Mouse (Mus musculus) CH12.LX (cell line): ENCODE data around the gene Lman1l. TPM values are rescaled to one million over a fixed set of nuclear protein-coding genes. Genes with fewer than 3 reads are reported as not detected.

ENCODE experiments used
- DNase-seq: peaks from one replicate; pipeline ENCODE4 v3.0.0-alpha.2; 2013; ENCODE audit errors: extremely low read depth
- H3K27ac ChIP-seq: 2 replicates; pipeline ENCODE4 v1.5.1; 2012; ENCODE audit warnings: low read depth, mild to moderate bottlenecking, control low read depth, moderate library complexity; ENCODE audit not compliant: insufficient read depth
- H3K27me3 ChIP-seq: replicated peaks from 2 replicates; pipeline ENCODE3; 2012; ENCODE audit warnings: inconsistent platforms
- H3K36me3 ChIP-seq, 2 experiments: replicated peaks in 1 of 2; 2 replicates each; pipeline versions ENCODE3 to v1.6.1; 2012; ENCODE audit warnings: inconsistent platforms in 1 of 2, low read length in 1 of 2, mild to moderate bottlenecking in 1 of 2, mixed read lengths in 1 of 2, moderate library complexity in 1 of 2; ENCODE audit not compliant: control insufficient read depth in 1 of 2, insufficient read depth in 1 of 2
- H3K4me1 ChIP-seq, 2 experiments: 2 replicates each; pipeline ENCODE4 v1.6.1; 2012; ENCODE audit warnings: inconsistent platforms in 1 of 2, moderate library complexity in 1 of 2; ENCODE audit not compliant: insufficient read depth in 2 of 2, control insufficient read depth in 1 of 2
- H3K4me2 ChIP-seq: 2 replicates; pipeline ENCODE4 v1.6.1; 2012; ENCODE audit warnings: low read depth, mild to moderate bottlenecking, control low read depth; ENCODE audit not compliant: poor library complexity, insufficient read depth, severe bottlenecking
- H3K4me3 ChIP-seq, 3 experiments: fragments of 150-350 bp in 1 of 3; sonication (generic) in 1 of 3; replicated peaks in 1 of 3; 2 replicates each; pipeline versions ENCODE3 to v1.5.1; 2011 to 2012; ENCODE audit warnings: low read depth in 2 of 3, low read length in 2 of 3, mild to moderate bottlenecking in 2 of 3, moderate library complexity in 2 of 3, control low read depth in 1 of 3, improper control_type of control experiment in 1 of 3, inconsistent platforms in 1 of 3, mixed read lengths in 1 of 3; ENCODE audit not compliant: poor library complexity in 1 of 3
- H3K79me2 ChIP-seq: replicated peaks from 2 replicates; pipeline ENCODE4 v1.6.1; 2012; ENCODE audit warnings: mild to moderate bottlenecking, moderate library complexity; ENCODE audit not compliant: control insufficient read depth, poor library complexity, insufficient read depth, severe bottlenecking; ENCODE audit errors: extremely low read depth
- H3K9ac ChIP-seq: 2 replicates; pipeline ENCODE4 v1.6.1; 2012; ENCODE audit warnings: low read depth, mild to moderate bottlenecking, control low read depth, moderate library complexity; ENCODE audit not compliant: insufficient read depth
- H3K9me3 ChIP-seq: replicated peaks from 2 replicates; pipeline ENCODE3; 2012; ENCODE audit warnings: low read length, inconsistent platforms, mixed read lengths
- BHLHE40 ChIP-seq: IDR thresholded peaks from 2 replicates; pipeline ENCODE4 v1.6.1; 2011; ENCODE audit warnings: mild to moderate bottlenecking, low read depth, low read length, improper control_type of control experiment
- CHD1 ChIP-seq: IDR thresholded peaks from 2 replicates; pipeline ENCODE4 v1.6.1; 2012; ENCODE audit warnings: low read depth, low read length, improper control_type of control experiment, inconsistent platforms
- CHD2 ChIP-seq: IDR thresholded peaks from 2 replicates; pipeline ENCODE4 v1.6.1; 2011; ENCODE audit warnings: low read length, improper control_type of control experiment
- E2F4 ChIP-seq: IDR thresholded peaks from 2 replicates; pipeline ENCODE4 v1.6.1; 2011; ENCODE audit warnings: low read depth, low read length, improper control_type of control experiment; ENCODE audit not compliant: insufficient replicate concordance
- ELF1 ChIP-seq: IDR thresholded peaks from 2 replicates; pipeline ENCODE4 v1.6.1; 2014; ENCODE audit warnings: low read depth, mild to moderate bottlenecking, inconsistent platforms, low read length, improper control_type of control experiment
- EP300 ChIP-seq: IDR thresholded peaks from 2 replicates; pipeline ENCODE4 v1.6.1; 2011; ENCODE audit warnings: low read length, improper control_type of control experiment
- ETS1 ChIP-seq: conservative IDR thresholded peaks from 2 replicates; pipeline ENCODE4 v1.6.1; 2012; ENCODE audit warnings: low read depth, mild to moderate bottlenecking, inconsistent platforms, low read length, improper control_type of control experiment, moderate library complexity
- HCFC1 ChIP-seq: IDR thresholded peaks from 2 replicates; pipeline ENCODE4 v1.6.1; 2012; ENCODE audit warnings: low read depth, mild to moderate bottlenecking, inconsistent platforms, low read length, improper control_type of control experiment
- JUN ChIP-seq: IDR thresholded peaks from 2 replicates; pipeline ENCODE4 v1.6.1; 2011; ENCODE audit warnings: low read depth, mild to moderate bottlenecking, low read length, improper control_type of control experiment, moderate library complexity; ENCODE audit not compliant: insufficient read depth
- KAT2A ChIP-seq: IDR thresholded peaks from 2 replicates; pipeline ENCODE4 v1.6.1; 2012; ENCODE audit warnings: low read length, improper control_type of control experiment, inconsistent platforms; ENCODE audit not compliant: insufficient replicate concordance
- MAX ChIP-seq: IDR thresholded peaks from 2 replicates; pipeline ENCODE4 v1.6.1; 2011; ENCODE audit warnings: low read length, improper control_type of control experiment
- MEF2A ChIP-seq: IDR thresholded peaks from 2 replicates; pipeline ENCODE4 v1.6.1; 2014; ENCODE audit warnings: low read depth, mild to moderate bottlenecking, inconsistent platforms, low read length, improper control_type of control experiment, borderline replicate concordance
- MXI1 ChIP-seq: IDR thresholded peaks from 2 replicates; pipeline ENCODE4 v1.6.1; 2011; ENCODE audit warnings: mild to moderate bottlenecking, low read depth, low read length, improper control_type of control experiment
- MYC ChIP-seq: IDR thresholded peaks from 2 replicates; pipeline ENCODE4 v1.6.1; 2011; ENCODE audit warnings: low read depth, mild to moderate bottlenecking, improper control_type of control experiment, low read length
- NELFE ChIP-seq: IDR thresholded peaks from 2 replicates; pipeline ENCODE4 v1.6.1; 2011; ENCODE audit warnings: low read depth, low read length, improper control_type of control experiment
- NRF1 ChIP-seq: IDR thresholded peaks from 2 replicates; pipeline ENCODE4 v1.6.1; 2014; ENCODE audit warnings: low read depth, mild to moderate bottlenecking, inconsistent platforms, low read length, improper control_type of control experiment, moderate library complexity
- PAX5 ChIP-seq: IDR thresholded peaks from 2 replicates; pipeline ENCODE4 v1.6.1; 2012; ENCODE audit warnings: low read length, inconsistent platforms, mixed read lengths
- POLR2A ChIP-seq: IDR thresholded peaks from 2 replicates; pipeline ENCODE4 v1.6.1; 2011; ENCODE audit warnings: low read depth, mild to moderate bottlenecking, improper control_type of control experiment, low read length
- POLR2AphosphoS2 ChIP-seq: IDR thresholded peaks from 2 replicates; pipeline ENCODE4 v1.6.1; 2011; ENCODE audit warnings: low read depth, low read length, improper control_type of control experiment
- RAD21 ChIP-seq: IDR thresholded peaks from 2 replicates; pipeline ENCODE4 v1.6.1; 2011; ENCODE audit warnings: low read depth, mild to moderate bottlenecking, low read length, improper control_type of control experiment, moderate library complexity
- SMC3 ChIP-seq: IDR thresholded peaks from 2 replicates; pipeline ENCODE4 v1.6.1; 2011; ENCODE audit warnings: low read depth, low read length, improper control_type of control experiment
- TBP ChIP-seq: conservative IDR thresholded peaks from 2 replicates; pipeline ENCODE4 v1.6.1; 2011; ENCODE audit warnings: low read depth, low read length, improper control_type of control experiment
- TCF12 ChIP-seq: IDR thresholded peaks from 2 replicates; pipeline ENCODE4 v1.6.1; 2014; ENCODE audit warnings: low read depth, mild to moderate bottlenecking, inconsistent platforms, low read length, improper control_type of control experiment
- UBTF ChIP-seq: IDR thresholded peaks from 2 replicates; pipeline ENCODE4 v1.6.1; 2012; ENCODE audit warnings: low read depth, mild to moderate bottlenecking, inconsistent platforms, low read length, improper control_type of control experiment, moderate library complexity
- USF1 ChIP-seq: IDR thresholded peaks from 2 replicates; pipeline ENCODE4 v1.6.1; 2014; ENCODE audit warnings: low read depth, mild to moderate bottlenecking, inconsistent platforms, low read length, improper control_type of control experiment
- ZC3H11A ChIP-seq: IDR thresholded peaks from 2 replicates; pipeline ENCODE4 v1.6.1; 2012; ENCODE audit warnings: low read depth, mild to moderate bottlenecking, inconsistent platforms, low read length, improper control_type of control experiment
- ZKSCAN1 ChIP-seq: IDR thresholded peaks from 2 replicates; pipeline ENCODE4 v1.6.1; 2012; ENCODE audit warnings: low read depth, inconsistent platforms, low read length, improper control_type of control experiment, borderline replicate concordance
- ZMIZ1 ChIP-seq: IDR thresholded peaks from 2 replicates; pipeline ENCODE4 v1.6.1; 2012; ENCODE audit warnings: low read depth, mild to moderate bottlenecking, inconsistent platforms, low read length, improper control_type of control experiment
- ZNF384 ChIP-seq: IDR thresholded peaks from 2 replicates; pipeline ENCODE4 v1.6.1; 2012; ENCODE audit warnings: low read depth, low read length, improper control_type of control experiment, inconsistent platforms
- dilution Hi-C: fragments of 300-500 bp; cut with MboI; formaldehyde crosslinking; loops from 2 replicates; pipeline ENCODE4 v1.14.3; 2020; ENCODE audit warnings: low sequenced_read_pairs; ENCODE audit not compliant: extremely low pct_unique_long_range_greater_than_20kb, extremely low pct_ligation_motif_present
- in situ Hi-C: fragments of 300-500 bp; cut with MboI; formaldehyde crosslinking; loops from 3 replicates; pipeline ENCODE4 v1.14.3; 2019; ENCODE audit warnings: low sequenced_read_pairs, low pct_ligation_motif_present, low pct_unique_long_range_greater_than_20kb, mixed read lengths
- polyA plus RNA-seq: library from polyadenylated mRNA; unstranded; fragments of >175 nt; gene quantifications from 2 replicates; pipeline ENCODE4 v1.2.1, GENCODE M21; 2012; ENCODE audit warnings: low read depth; ENCODE audit not compliant: insufficient read length
- total RNA-seq, 2 experiments: library from RNA; depleted of rRNA; stranded (reverse); fragments of 300-350 nt in 1 of 2; fragments of >200 nt in 1 of 2; gene quantifications; 2 replicates each; pipeline ENCODE4 v1.2.3; 2012 to 2014

Gene Lman1l
- total RNA-seq (2012; rRNA removed) (0.08 TPM in 1 of 2 replicates, not detected in the other), total RNA-seq (2014; rRNA removed) (not detected in 2 replicates), polyA plus RNA-seq (0.19 and 0.29 TPM in 2 replicates)

- H3K36me3 ChIP-seq, result peaks cover 13 to 24% of the 10 kb centered on the region in 2 experiments
- dilution Hi-C loops, result no loop called here
- H3K4me2 ChIP-seq, result no peak within 1 kb of the TSS
- H3K79me2 ChIP-seq, result no peaks in the 10 kb centered on the region
- no peak for TF ChIP-seq MAX
- TF ChIP-seq UBTF, result no peak
- TF ChIP-seq POLR2AphosphoS2, result no peak
- TF ChIP-seq USF1, result no peak
- TF ChIP-seq NELFE, result no peak
- no peak for TF ChIP-seq ZMIZ1
- TF ChIP-seq ELF1, result no peak
- no peak for TF ChIP-seq KAT2A
- no peak for TF ChIP-seq PAX5
- no peak for TF ChIP-seq TCF12
- no peak for TF ChIP-seq MXI1
- no peak for TF ChIP-seq CHD2
- no peak for TF ChIP-seq CHD1
- no peak for TF ChIP-seq NRF1
- no peak for TF ChIP-seq JUN
- no peak for TF ChIP-seq MEF2A
- no peak for TF ChIP-seq POLR2A
- TF ChIP-seq EP300, result no peak
- TF ChIP-seq HCFC1, result no peak
- no peak for DNase-seq
- peaks cover 0 to 6% of the 10 kb centered on the region in 2 experiments; a peak in 2 of 4 replicates for H3K4me1 ChIP-seq
- H3K27ac ChIP-seq, result no peak within 1 kb of the TSS
- H3K9me3 ChIP-seq, result no peaks in the 10 kb centered on the region
- in situ Hi-C loops, result no loop called here
- no peak within 1 kb of the TSS for H3K4me3 ChIP-seq
- H3K9ac ChIP-seq, result no peak within 1 kb of the TSS
- no peaks in the 10 kb centered on the region for H3K27me3 ChIP-seq
Measured at GRCm38 (mm10) chr9:57620674-57621073, at the start of gene Lman1l. TSS of gene Lman1l (minus strand) at chr9:57620774.

GRCm38 (mm10) chr9:57669566-57669965, 49.0 kb upstream of the Lman1l start:
- Histone ChIP-seq H3K9me3 (no peaks in the 10 kb centered on the region), H3K4me3 (no peak overlapping the region), H3K4me1 (no peaks in the 10 kb centered on the region; a peak in 1 of 4 replicates), H3K27ac (no peak overlapping the region), H3K79me2 (no peaks in the 10 kb centered on the region), H3K36me3 (no peaks in the 10 kb centered on the region), H3K27me3 (peaks cover 36% of the 10 kb centered on the region), H3K9ac (no peak overlapping the region), H3K4me2 (no peak overlapping the region)
- no peak for DNase-seq
- no peak for TF ChIP-seq E2F4
- TF ChIP-seq ZKSCAN1, result no peak
- TF ChIP-seq KAT2A, result no peak
- no peak for TF ChIP-seq RAD21
- no peak for TF ChIP-seq MYC
- no peak for TF ChIP-seq ZC3H11A
- TF ChIP-seq POLR2A, result no peak
- TF ChIP-seq HCFC1, result no peak
- TF ChIP-seq SMC3, result no peak
- no peak for TF ChIP-seq ETS1
- TF ChIP-seq ZMIZ1, result no peak
- no peak for TF ChIP-seq BHLHE40
- no peak for TF ChIP-seq JUN
- no peak for TF ChIP-seq TBP
- TF ChIP-seq ZNF384, result no peak
- no peak for TF ChIP-seq MXI1
- no peak for TF ChIP-seq UBTF
- dilution Hi-C loops, result no loop called here
- in situ Hi-C loops, result loop anchor here (5.0 kb wide), 1 partner anchor 83 kb away; no protein-coding TSS in a partner anchor
